Mouse (Mus musculus) cerebellum, postnatal 10 days (tissue): Measurements from ENCODE around the gene Cytip.
A peak's percentile ranks its signal among the peaks of the same experiment; 100 is the strongest.
"Not testable (repeated sequence)": the region's sequence is repeated elsewhere in the genome, so short reads cannot be mapped to it uniquely, and the experiment has no call there.

ENCODE experiments used
- DNase-seq, 2 experiments: peaks; one replicate each; pipeline ENCODE4 v3.0.0; 2021; ENCODE audit warnings: mixed read lengths in 2 of 2

Gene Cytip

DNA sequence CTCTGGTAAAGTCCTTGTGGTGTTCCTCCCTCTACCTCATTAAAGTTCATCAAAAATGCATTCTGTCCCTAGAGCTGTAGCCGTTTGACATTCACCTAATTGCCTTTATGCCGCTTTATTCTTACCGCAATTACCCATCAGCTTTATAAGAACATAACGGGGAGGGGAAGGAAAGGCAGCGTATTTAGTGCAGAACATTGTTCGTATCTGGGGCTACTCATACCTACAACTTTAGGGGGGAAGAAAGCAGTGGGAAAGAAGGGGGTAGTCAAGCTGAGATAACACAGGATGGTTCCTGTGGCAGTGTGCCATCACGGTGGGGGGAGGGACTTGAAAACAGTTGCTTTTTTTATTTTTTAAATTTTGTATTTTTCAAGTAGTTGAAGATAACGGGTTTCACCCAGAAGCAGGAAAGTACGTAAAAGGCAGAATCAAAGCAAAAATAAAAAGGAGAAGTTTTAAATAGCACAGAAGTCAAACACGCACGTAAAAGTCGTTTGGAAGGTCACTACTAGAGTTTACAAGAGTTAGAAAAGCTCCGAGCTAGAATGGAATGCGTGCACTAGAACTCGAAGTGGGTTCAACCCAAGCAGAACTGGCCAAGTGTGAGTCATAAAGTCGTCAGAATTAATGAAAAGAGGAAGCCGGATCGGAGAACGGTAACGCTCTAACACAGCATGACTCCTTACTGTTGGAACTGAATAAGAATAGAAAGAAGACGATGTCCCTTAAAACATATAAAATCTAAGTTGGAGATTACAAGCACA lies 34.6 kb downstream of the Cytip start:
- no peak for DNase-seq

- DNase-seq: no peak
Measured at GRCm38 (mm10) chr2:58159880-58160279, 35.5 kb downstream of the Cytip start.

DNA sequence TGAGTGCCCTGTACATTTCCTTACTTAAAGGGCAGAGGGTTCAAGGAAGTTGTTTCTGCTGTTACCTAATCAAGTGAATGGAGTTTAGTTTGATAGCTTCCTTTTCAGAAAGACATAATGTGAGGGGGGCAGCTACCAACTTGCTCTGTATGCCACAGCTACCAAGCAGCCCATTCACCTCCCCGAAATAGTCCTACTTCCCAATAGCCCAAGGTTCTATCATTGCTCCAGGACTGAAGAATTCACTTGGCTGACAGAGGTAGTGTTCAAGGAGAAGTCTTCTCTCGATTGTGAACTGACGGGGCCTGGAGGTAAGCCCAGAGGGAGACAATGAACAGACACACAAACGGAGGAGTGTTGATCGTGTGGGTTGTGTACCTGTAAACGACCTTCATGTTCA lies 36.2 kb downstream of the Cytip start:
- no peak for DNase-seq

DNA sequence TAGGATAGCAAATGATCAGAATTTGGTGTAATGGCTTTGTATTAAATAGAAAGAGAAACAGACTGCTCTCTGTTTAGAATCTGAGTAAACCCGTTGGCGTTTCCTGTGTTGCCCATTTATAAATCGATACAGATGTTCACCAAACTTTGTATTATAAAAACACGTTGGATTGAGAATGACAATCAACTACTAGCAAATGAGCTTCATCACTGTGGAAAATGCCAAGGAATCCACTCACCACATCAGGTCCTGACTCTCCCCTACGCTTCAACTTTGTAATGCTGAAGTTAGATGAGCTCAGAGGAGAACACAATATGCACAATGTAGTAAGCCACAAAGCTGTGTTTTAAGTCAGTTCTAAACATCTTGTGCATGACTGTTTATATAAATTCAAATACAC lies 36.8 kb downstream of the Cytip start:
- no peak for DNase-seq

DNA sequence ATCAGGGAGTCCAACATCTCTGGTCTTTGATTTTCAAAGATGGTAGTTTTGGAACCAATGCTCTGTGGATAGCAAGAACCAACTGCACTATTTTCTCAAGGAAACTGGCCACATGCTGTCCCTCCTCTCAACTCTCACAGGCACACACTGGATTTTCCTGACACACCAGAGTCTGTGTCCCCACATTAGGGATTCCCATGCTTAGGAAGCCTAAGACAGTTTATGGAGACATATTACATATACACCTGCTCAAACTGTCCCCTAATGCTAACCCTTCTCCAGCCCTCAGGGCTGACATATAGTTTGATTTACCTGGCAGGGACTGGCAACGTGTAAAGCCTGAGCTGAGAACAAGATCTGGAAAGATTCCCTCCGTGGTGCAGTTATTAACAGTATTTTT lies 37.2 kb downstream of the Cytip start:
- DNase-seq: no peak

DNA sequence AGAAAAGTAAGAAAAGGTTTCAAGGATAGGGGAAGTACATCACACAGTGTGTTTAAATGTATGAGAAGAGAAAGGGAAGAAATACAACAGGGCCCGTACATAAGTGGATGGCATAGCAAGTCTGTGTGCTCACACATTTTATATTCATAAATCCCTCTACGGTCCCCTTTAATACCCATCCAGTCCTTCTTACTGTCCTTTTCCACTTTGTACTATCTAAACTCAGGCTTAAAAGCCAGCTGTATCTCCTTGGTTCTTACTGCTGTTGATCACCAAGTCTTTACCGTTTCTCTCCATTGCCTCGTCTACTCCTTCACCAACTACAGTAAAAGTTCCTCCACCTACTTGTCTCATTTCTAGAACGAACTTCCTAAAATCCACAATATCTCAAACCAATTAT lies 37.9 kb downstream of the Cytip start:
- no peak for DNase-seq

- DNase-seq: no peak
Measured at GRCm38 (mm10) chr2:58156495-58157392, 38.6 kb downstream of the Cytip start.

- DNase-seq: no peak
Measured at GRCm38 (mm10) chr2:58156108-58156415, 39.3 kb downstream of the Cytip start.

GRCm38 (mm10) chr2:58155271-58156107 lies 39.8 kb downstream of the Cytip start:
- DNase-seq: no peak

- no peak for DNase-seq
Measured at GRCm38 (mm10) chr2:58154555-58154954, 40.8 kb downstream of the Cytip start.

DNA sequence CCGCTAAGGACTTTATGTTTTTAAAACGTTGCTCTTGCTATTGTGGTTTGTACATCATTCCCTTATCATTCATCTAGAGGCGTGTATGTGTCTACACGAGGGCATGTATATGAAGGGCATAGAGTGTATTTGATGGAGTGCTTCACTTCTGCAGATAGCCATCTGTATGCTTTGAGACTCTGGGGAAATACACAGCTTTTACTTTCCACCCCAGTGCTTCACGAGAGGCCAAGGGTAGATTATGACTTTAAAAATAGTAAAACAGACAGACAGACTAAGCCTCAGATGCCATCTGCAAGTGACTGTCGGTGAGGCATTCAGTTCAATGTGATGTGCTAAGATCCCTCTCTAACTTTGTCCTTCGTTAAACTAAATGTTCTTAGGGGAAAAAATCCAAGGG lies 41.6 kb downstream of the Cytip start:
- DNase-seq: no peak

DNA sequence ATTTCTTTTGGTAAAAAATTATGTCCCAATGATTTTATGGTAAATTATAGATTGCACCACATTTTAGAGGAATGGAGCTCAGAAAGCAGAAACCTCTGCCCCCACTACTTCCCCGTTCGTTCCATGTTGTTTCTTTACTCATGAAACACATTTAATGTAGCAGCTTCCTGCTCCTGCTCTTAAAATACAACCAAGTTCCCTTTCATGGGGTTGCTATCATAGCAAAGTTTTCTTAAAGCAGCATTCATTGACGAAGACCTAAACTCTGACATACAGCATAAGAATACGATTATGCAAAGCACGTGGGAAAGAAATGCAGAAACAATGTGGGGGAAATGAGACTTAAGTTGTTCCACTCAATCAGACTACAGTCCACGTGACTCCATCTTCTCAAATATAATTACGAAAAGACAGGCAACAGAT lies 45.3 kb downstream of the Cytip start:
- no peak for DNase-seq

DNA sequence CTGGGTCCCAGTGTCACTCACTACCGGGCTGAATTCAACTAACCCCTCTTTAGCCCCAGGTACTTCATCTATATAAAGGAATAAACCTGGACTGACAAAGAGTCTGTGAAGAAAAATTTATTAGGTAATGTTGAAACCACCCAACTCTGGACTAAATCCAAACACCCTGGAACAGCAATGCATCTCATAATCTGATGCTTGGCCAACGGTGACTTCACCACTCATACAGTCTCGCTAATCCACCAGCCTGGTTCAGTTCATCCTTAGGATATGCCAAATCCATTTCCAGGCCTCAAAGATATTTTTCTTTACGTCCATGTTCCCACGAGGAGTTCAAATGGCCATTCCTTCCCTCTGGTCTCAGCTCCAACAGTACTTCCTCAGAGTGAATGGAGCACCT lies 48.8 kb downstream of the Cytip start:
- no peak for DNase-seq

- DNase-seq: peak; percentile 62 to 79
Measured at GRCm38 (mm10) chr2:58140531-58140930, 54.8 kb downstream of the Cytip start.

- DNase-seq: peak; percentile 88
Measured at GRCm38 (mm10) chr2:58138611-58139010, 56.7 kb downstream of the Cytip start.

- no peak for DNase-seq
Measured at GRCm38 (mm10) chr2:58137676-58138075, 57.7 kb downstream of the Cytip start.

GRCm38 (mm10) chr2:58136526-58136925 lies 58.8 kb downstream of the Cytip start:
- no peak for DNase-seq

- DNase-seq: no peak
Measured at GRCm38 (mm10) chr2:58135061-58135463, 60.3 kb downstream of the Cytip start.

DNA sequence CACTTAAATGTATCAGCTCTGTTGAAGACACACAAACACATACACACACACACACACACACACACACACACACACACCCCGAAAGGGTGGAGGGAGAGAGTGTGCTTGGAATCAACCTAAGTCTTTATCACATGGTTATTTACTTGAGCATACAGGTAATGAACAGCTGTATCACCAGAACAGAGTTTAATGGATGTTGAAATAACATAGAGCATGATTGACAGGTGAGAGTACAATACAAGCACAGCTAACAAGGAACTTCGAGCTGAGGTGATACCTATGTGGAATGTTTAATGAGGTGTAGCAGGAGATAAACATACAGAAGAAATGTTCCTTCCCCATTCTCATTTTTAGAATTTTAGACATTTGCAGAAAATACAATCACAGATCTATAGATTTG lies 62.7 kb downstream of the Cytip start:
- no peak for DNase-seq

DNA sequence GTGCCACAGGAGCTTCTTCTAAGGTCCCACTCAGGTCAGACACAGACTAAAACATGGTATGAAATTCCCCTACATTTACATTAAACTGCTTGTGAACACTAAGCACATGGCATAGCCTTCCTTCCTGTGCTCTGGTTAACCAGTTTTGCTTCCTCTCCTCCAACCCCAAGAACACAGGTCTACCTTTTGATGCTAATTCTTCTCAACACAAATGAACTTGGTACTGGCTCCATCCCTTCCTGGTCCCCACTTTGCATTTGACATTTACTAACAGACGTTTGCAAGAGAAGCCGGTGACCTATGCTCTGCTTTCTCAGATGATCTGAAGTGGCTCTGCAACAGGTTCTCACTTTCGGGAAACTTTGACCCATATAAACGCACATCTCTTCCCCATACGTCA lies 65.4 kb downstream of the Cytip start:
- DNase-seq: no peak

DNA sequence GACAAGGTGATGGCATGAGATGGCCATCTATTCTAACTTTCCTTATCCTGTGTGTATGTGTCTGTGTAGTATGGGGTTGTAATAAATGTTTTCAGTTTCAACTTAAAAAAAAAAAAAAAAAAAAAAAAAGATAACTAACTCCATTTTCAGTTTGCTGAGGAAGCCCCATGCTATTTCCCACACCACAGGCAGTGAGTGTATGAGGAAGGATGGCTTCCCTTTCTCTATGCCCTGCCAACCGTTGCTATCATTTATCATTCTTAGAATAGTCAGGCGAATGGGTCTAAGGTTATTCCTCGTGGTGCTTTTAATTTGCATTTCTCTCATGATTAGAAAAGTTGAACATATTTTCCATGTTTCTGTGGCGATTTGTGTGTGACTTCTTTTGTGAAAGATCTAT lies 84.2 kb downstream of the Cytip start:
- no peak for DNase-seq

- not testable (repeated sequence) for DNase-seq
Measured at GRCm38 (mm10) chr2:58107887-58108286, 87.4 kb downstream of the Cytip start.

DNA sequence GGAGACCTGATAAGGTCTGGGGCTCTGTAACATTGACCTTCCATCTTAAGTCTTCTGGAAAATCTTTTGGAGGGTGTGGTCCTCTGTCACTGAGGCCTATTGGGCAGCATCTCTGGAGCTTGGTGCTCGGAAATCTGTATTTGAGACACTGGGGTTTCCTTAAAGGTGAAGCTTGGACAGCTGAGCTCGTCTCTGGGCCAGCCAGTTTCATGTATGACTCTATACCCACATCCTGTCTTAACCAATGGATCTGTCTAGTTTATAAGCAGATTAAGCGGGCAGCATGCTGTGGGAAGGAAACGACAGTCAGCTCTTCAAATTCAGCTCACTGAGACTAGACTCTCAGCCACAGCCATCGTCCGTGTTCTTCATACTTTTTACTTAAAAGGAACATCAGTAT lies 88.3 kb downstream of the Cytip start:
- no peak for DNase-seq
